Mouse (Mus musculus) CH12.LX (cell line): ENCODE results near the gene Krt9. TPM values are rescaled to one million over a fixed set of nuclear protein-coding genes. Genes with fewer than 3 reads are reported as not detected.

Experiments used
- DNase-seq: peaks from one replicate; pipeline ENCODE4 v3.0.0-alpha.2; 2013; ENCODE audit errors: extremely low read depth
- H3K27ac ChIP-seq: 2 replicates; pipeline ENCODE4 v1.5.1; 2012; ENCODE audit warnings: low read depth, mild to moderate bottlenecking, control low read depth, moderate library complexity; ENCODE audit not compliant: insufficient read depth
- H3K27me3 ChIP-seq: replicated peaks from 2 replicates; pipeline ENCODE3; 2012; ENCODE audit warnings: inconsistent platforms
- H3K36me3 ChIP-seq, 2 experiments: replicated peaks in 1 of 2; 2 replicates each; pipeline versions ENCODE3 to v1.6.1; 2012; ENCODE audit warnings: inconsistent platforms in 1 of 2, low read length in 1 of 2, mild to moderate bottlenecking in 1 of 2, mixed read lengths in 1 of 2, moderate library complexity in 1 of 2; ENCODE audit not compliant: control insufficient read depth in 1 of 2, insufficient read depth in 1 of 2
- H3K4me1 ChIP-seq, 2 experiments: 2 replicates each; pipeline ENCODE4 v1.6.1; 2012; ENCODE audit warnings: inconsistent platforms in 1 of 2, moderate library complexity in 1 of 2; ENCODE audit not compliant: insufficient read depth in 2 of 2, control insufficient read depth in 1 of 2
- H3K4me2 ChIP-seq: 2 replicates; pipeline ENCODE4 v1.6.1; 2012; ENCODE audit warnings: low read depth, mild to moderate bottlenecking, control low read depth; ENCODE audit not compliant: poor library complexity, insufficient read depth, severe bottlenecking
- H3K4me3 ChIP-seq, 3 experiments: fragments of 150-350 bp in 1 of 3; sonication (generic) in 1 of 3; replicated peaks in 1 of 3; 2 replicates each; pipeline versions ENCODE3 to v1.5.1; 2011 to 2012; ENCODE audit warnings: low read depth in 2 of 3, low read length in 2 of 3, mild to moderate bottlenecking in 2 of 3, moderate library complexity in 2 of 3, control low read depth in 1 of 3, improper control_type of control experiment in 1 of 3, inconsistent platforms in 1 of 3, mixed read lengths in 1 of 3; ENCODE audit not compliant: poor library complexity in 1 of 3
- H3K79me2 ChIP-seq: replicated peaks from 2 replicates; pipeline ENCODE4 v1.6.1; 2012; ENCODE audit warnings: mild to moderate bottlenecking, moderate library complexity; ENCODE audit not compliant: control insufficient read depth, poor library complexity, insufficient read depth, severe bottlenecking; ENCODE audit errors: extremely low read depth
- H3K9ac ChIP-seq: 2 replicates; pipeline ENCODE4 v1.6.1; 2012; ENCODE audit warnings: low read depth, mild to moderate bottlenecking, control low read depth, moderate library complexity; ENCODE audit not compliant: insufficient read depth
- H3K9me3 ChIP-seq: replicated peaks from 2 replicates; pipeline ENCODE3; 2012; ENCODE audit warnings: low read length, inconsistent platforms, mixed read lengths
- BHLHE40 ChIP-seq: IDR thresholded peaks from 2 replicates; pipeline ENCODE4 v1.6.1; 2011; ENCODE audit warnings: mild to moderate bottlenecking, low read depth, low read length, improper control_type of control experiment
- CHD1 ChIP-seq: IDR thresholded peaks from 2 replicates; pipeline ENCODE4 v1.6.1; 2012; ENCODE audit warnings: low read depth, low read length, improper control_type of control experiment, inconsistent platforms
- E2F4 ChIP-seq: IDR thresholded peaks from 2 replicates; pipeline ENCODE4 v1.6.1; 2011; ENCODE audit warnings: low read depth, low read length, improper control_type of control experiment; ENCODE audit not compliant: insufficient replicate concordance
- ETS1 ChIP-seq: conservative IDR thresholded peaks from 2 replicates; pipeline ENCODE4 v1.6.1; 2012; ENCODE audit warnings: low read depth, mild to moderate bottlenecking, inconsistent platforms, low read length, improper control_type of control experiment, moderate library complexity
- JUN ChIP-seq: IDR thresholded peaks from 2 replicates; pipeline ENCODE4 v1.6.1; 2011; ENCODE audit warnings: low read depth, mild to moderate bottlenecking, low read length, improper control_type of control experiment, moderate library complexity; ENCODE audit not compliant: insufficient read depth
- JUND ChIP-seq: conservative IDR thresholded peaks from 2 replicates; pipeline ENCODE4 v1.6.1; 2011; ENCODE audit warnings: low read depth, low read length, improper control_type of control experiment
- MEF2A ChIP-seq: IDR thresholded peaks from 2 replicates; pipeline ENCODE4 v1.6.1; 2014; ENCODE audit warnings: low read depth, mild to moderate bottlenecking, inconsistent platforms, low read length, improper control_type of control experiment, borderline replicate concordance
- MXI1 ChIP-seq: IDR thresholded peaks from 2 replicates; pipeline ENCODE4 v1.6.1; 2011; ENCODE audit warnings: mild to moderate bottlenecking, low read depth, low read length, improper control_type of control experiment
- POLR2A ChIP-seq: IDR thresholded peaks from 2 replicates; pipeline ENCODE4 v1.6.1; 2011; ENCODE audit warnings: low read depth, mild to moderate bottlenecking, improper control_type of control experiment, low read length
- SIN3A ChIP-seq: IDR thresholded peaks from 2 replicates; pipeline ENCODE4 v1.6.1; 2012; ENCODE audit warnings: low read length, improper control_type of control experiment, inconsistent platforms
- TCF12 ChIP-seq: IDR thresholded peaks from 2 replicates; pipeline ENCODE4 v1.6.1; 2014; ENCODE audit warnings: low read depth, mild to moderate bottlenecking, inconsistent platforms, low read length, improper control_type of control experiment
- UBTF ChIP-seq: IDR thresholded peaks from 2 replicates; pipeline ENCODE4 v1.6.1; 2012; ENCODE audit warnings: low read depth, mild to moderate bottlenecking, inconsistent platforms, low read length, improper control_type of control experiment, moderate library complexity
- USF2 ChIP-seq: conservative IDR thresholded peaks from 2 replicates; pipeline ENCODE4 v1.6.1; 2011; ENCODE audit warnings: low read depth, low read length, improper control_type of control experiment
- ZC3H11A ChIP-seq: IDR thresholded peaks from 2 replicates; pipeline ENCODE4 v1.6.1; 2012; ENCODE audit warnings: low read depth, mild to moderate bottlenecking, inconsistent platforms, low read length, improper control_type of control experiment
- ZMIZ1 ChIP-seq: IDR thresholded peaks from 2 replicates; pipeline ENCODE4 v1.6.1; 2012; ENCODE audit warnings: low read depth, mild to moderate bottlenecking, inconsistent platforms, low read length, improper control_type of control experiment
- ZNF384 ChIP-seq: IDR thresholded peaks from 2 replicates; pipeline ENCODE4 v1.6.1; 2012; ENCODE audit warnings: low read depth, low read length, improper control_type of control experiment, inconsistent platforms
- dilution Hi-C: fragments of 300-500 bp; cut with MboI; formaldehyde crosslinking; loops from 2 replicates; pipeline ENCODE4 v1.14.3; 2020; ENCODE audit warnings: low sequenced_read_pairs; ENCODE audit not compliant: extremely low pct_unique_long_range_greater_than_20kb, extremely low pct_ligation_motif_present
- in situ Hi-C: fragments of 300-500 bp; cut with MboI; formaldehyde crosslinking; loops from 3 replicates; pipeline ENCODE4 v1.14.3; 2019; ENCODE audit warnings: low sequenced_read_pairs, low pct_ligation_motif_present, low pct_unique_long_range_greater_than_20kb, mixed read lengths
- polyA plus RNA-seq: library from polyadenylated mRNA; unstranded; fragments of >175 nt; gene quantifications from 2 replicates; pipeline ENCODE4 v1.2.1, GENCODE M21; 2012; ENCODE audit warnings: low read depth; ENCODE audit not compliant: insufficient read length
- total RNA-seq, 2 experiments: library from RNA; depleted of rRNA; stranded (reverse); fragments of 300-350 nt in 1 of 2; fragments of >200 nt in 1 of 2; gene quantifications; 2 replicates each; pipeline ENCODE4 v1.2.3; 2012 to 2014

Gene Krt9
- total and polyA plus RNA-seq, 3 experiments: not detected

GRCm38 (mm10) chr11:100145104-100145503 lies 47.9 kb downstream of the Krt9 start:
- no peak overlapping the region for H3K27ac ChIP-seq
- TF ChIP-seq ZC3H11A (no peak), MXI1 (no peak), JUND (no peak), JUN (no peak), ZMIZ1 (no peak), TCF12 (no peak)
- DNase-seq: no peak
- in situ Hi-C loops (no loop called here), dilution Hi-C loops (no loop called here)
- no peak overlapping the region for H3K9ac ChIP-seq
- H3K4me1 ChIP-seq: no peaks in the 10 kb centered on the region
- no peaks in the 10 kb centered on the region for H3K9me3 ChIP-seq
- H3K27me3 ChIP-seq: peaks cover 87% of the 10 kb centered on the region
- H3K4me3 ChIP-seq: no peak overlapping the region
- H3K36me3 ChIP-seq: no peaks in the 10 kb centered on the region
- H3K79me2 ChIP-seq: no peaks in the 10 kb centered on the region
- no peak overlapping the region for H3K4me2 ChIP-seq

- Histone ChIP-seq H3K27ac (no peak overlapping the region), H3K79me2 (no peaks in the 10 kb centered on the region), H3K27me3 (peaks cover 86% of the 10 kb centered on the region), H3K9me3 (no peaks in the 10 kb centered on the region), H3K4me1 (no peaks in the 10 kb centered on the region), H3K4me3 (no peak overlapping the region), H3K4me2 (no peak overlapping the region), H3K36me3 (no peaks in the 10 kb centered on the region), H3K9ac (no peak overlapping the region)
- TF ChIP-seq BHLHE40 (no peak), ETS1 (no peak), E2F4 (no peak), POLR2A (no peak), MEF2A (no peak), UBTF (no peak), SIN3A (no peak), ZNF384 (no peak), CHD1 (no peak)
- DNase-seq: no peak
- dilution Hi-C loops (no loop called here), in situ Hi-C loops (no loop called here)
These were observed 52.1 kb downstream of the Krt9 start for GRCm38 (mm10) chr11:100140966-100141365.

GRCm38 (mm10) chr11:100139391-100139790 lies 53.7 kb downstream of the Krt9 start:
- dilution Hi-C loops: no loop called here
- peaks cover 86% of the 10 kb centered on the region for H3K27me3 ChIP-seq

More at GRCm38 (mm10) chr11:100139391-100139790, 53.7 kb downstream of the Krt9 start:
- DNase-seq: no peak
- Histone ChIP-seq H3K4me2 (no peak overlapping the region), H3K27ac (no peak overlapping the region), H3K4me1 (no peaks in the 10 kb centered on the region), H3K4me3 (no peak overlapping the region), H3K79me2 (no peaks in the 10 kb centered on the region), H3K9me3 (no peaks in the 10 kb centered on the region), H3K36me3 (no peaks in the 10 kb centered on the region), H3K9ac (no peak overlapping the region)
- in situ Hi-C loops: no loop called here
- no peak for TF ChIP-seq USF2
